Mouse (Mus musculus) bone marrow, adult 2 months (tissue): ENCODE data around the gene Scn11a.

ENCODE experiments used
- CTCF ChIP-seq: fragments of 200-500 bp; IDR thresholded peaks from 2 replicates; pipeline ENCODE4 v1.5.1; 2011; ENCODE audit warnings: low read length, control low read depth; ENCODE audit not compliant: control insufficient read depth, insufficient read depth
- POLR2A ChIP-seq: fragments of 200-500 bp; IDR thresholded peaks from 2 replicates; pipeline ENCODE4 v1.6.1; 2011; ENCODE audit warnings: low read depth, mild to moderate bottlenecking, control low read depth, low read length, borderline replicate concordance; ENCODE audit not compliant: control insufficient read depth

DNA sequence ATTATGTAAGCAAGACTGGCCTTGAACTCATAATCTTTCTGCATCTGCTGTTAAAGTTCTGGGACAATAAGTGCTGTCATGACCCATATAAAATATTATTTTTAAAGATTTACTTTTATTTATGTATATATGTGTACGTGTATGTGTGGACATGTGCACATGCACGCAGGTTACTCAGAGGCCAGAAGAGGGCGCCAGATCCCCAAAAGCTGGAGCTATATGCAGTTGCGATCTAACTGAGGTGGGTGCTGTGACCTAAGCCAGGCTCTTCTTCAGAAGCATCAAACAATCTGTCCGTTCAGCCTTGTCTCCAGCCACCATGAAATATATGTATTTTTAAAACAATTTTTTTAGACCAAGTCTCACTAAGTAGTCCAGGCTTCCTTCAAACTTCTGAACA, 11.6 kb downstream of the Scn11a start:
- TF ChIP-seq CTCF, result no peak
- no peak for TF ChIP-seq POLR2A
